Mouse (Mus musculus) stomach, postnatal 0 days (tissue): ENCODE results near the gene 1700003F12Rik. TPM values are rescaled to one million over a fixed set of nuclear protein-coding genes. Genes with fewer than 3 reads are reported as not detected.

ENCODE experiments used
- ATAC-seq: fragments of 200-750 bp; cut with Nextera tagmentation; 2 replicates; pipeline ENCODE4 v1.8.0; 2017; ENCODE audit not compliant: low FRiP score, low TSS enrichment
- DNase-seq: peaks from one replicate; pipeline ENCODE4 v3.0.0-alpha.2; 2016; ENCODE audit warnings: low spot score
- H3K27ac ChIP-seq: fragments of 300-500 bp; sonication (generic); replicated peaks from 2 replicates; pipeline ENCODE4 v1.5.1; 2014; ENCODE audit warnings: mild to moderate bottlenecking, control low read depth
- H3K27me3 ChIP-seq: fragments of 300-500 bp; sonication (generic); 2 replicates; pipeline ENCODE4 v1.6.1; 2014; ENCODE audit warnings: low read length; ENCODE audit not compliant: control insufficient read depth, insufficient read depth
- H3K36me3 ChIP-seq: fragments of 300-500 bp; sonication (generic); 2 replicates; pipeline ENCODE4 v1.6.1; 2014; ENCODE audit warnings: low read length, mixed read lengths; ENCODE audit not compliant: control insufficient read depth, insufficient read depth
- H3K4me1 ChIP-seq: fragments of 300-500 bp; sonication (generic); replicated peaks from 2 replicates; pipeline ENCODE4 v1.6.1; 2014; ENCODE audit warnings: antibody characterized with exemption; ENCODE audit not compliant: control insufficient read depth, insufficient read depth
- H3K4me2 ChIP-seq: fragments of 300-500 bp; sonication (generic); replicated peaks from 2 replicates; pipeline ENCODE4 v1.6.1; 2014; ENCODE audit warnings: low read depth, mild to moderate bottlenecking, control low read depth, moderate library complexity
- H3K4me3 ChIP-seq: fragments of 300-500 bp; sonication (generic); 2 replicates; pipeline ENCODE4 v1.5.1; 2014; ENCODE audit warnings: low read depth, low read length, control low read depth
- H3K9ac ChIP-seq: fragments of 300-500 bp; sonication (generic); 2 replicates; pipeline ENCODE4 v1.6.1; 2014; ENCODE audit warnings: mild to moderate bottlenecking, low read length, control low read depth, mixed read lengths
- H3K9me3 ChIP-seq: fragments of 300-500 bp; sonication (generic); 2 replicates; pipeline ENCODE4 v1.6.1; 2016; ENCODE audit warnings: low read length; ENCODE audit not compliant: control insufficient read depth
- CTCF ChIP-seq: IDR thresholded peaks from 2 replicates; pipeline ENCODE4 v1.5.1; 2016; ENCODE audit warnings: antibody characterized with exemption, low read depth, mild to moderate bottlenecking, moderate library complexity
- EP300 ChIP-seq: optimal IDR thresholded peaks from 2 replicates; pipeline ENCODE3; 2016; ENCODE audit warnings: antibody characterized with exemption
- whole genome bisulfite sequencing: fragments of 180-500 bp; shearing (Covaris S2); extraction: QIAGEN DNeasy Blood & Tissue Kit; methylation state at CpG from one replicate; pipeline ENCODE4 v1.1.7; 2014; 5-methylcytosine and 5-hydroxymethylcytosine counted together
- polyA plus RNA-seq: library from polyadenylated mRNA; unstranded; fragments of >200 nt; fragmentation: Nextera tagmentation; extraction: Ambion mirVana; gene quantifications from 2 replicates; pipeline ENCODE4 v1.2.1, GENCODE M21; 2015

The 1700003F12Rik gene
- polyA plus RNA-seq, 1 experiment from 2014 or later: 0.89 TPM

DNA sequence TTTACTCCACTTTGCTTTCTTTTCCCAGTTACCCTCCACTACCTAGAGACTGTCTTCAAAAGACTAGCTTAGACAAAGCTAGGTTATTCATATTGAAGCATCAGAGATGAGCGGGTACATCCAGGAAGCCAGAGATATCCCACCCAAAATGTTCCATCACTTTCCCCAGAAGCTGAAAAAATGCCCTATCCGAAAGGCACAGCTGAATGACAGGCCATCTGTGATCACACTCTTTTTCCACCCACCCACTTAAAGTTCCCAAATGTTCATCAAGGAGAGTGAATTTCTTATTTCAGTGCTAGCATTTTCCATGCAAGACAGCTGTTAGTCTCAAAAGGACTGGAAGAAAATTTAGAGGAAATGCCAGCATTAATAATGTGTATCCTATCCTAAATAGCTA, 21.6 kb upstream of the 1700003F12Rik start:
- no peaks in the 10 kb centered on the region for H3K27me3 ChIP-seq
- no peak overlapping the region for H3K4me3 ChIP-seq
- TF ChIP-seq CTCF (no peak), EP300 (no peak)
- no peaks in the 10 kb centered on the region for H3K4me1 ChIP-seq
- no peak overlapping the region for H3K27ac ChIP-seq
- no peak for DNase-seq
- 85% methylated on average over 2 of the region's 2 CpGs for WGBS
- peaks cover 8% of the 10 kb centered on the region for H3K36me3 ChIP-seq
- no peak overlapping the region for H3K9ac ChIP-seq
- H3K4me2 ChIP-seq: no peak overlapping the region
- ATAC-seq: no peak
- H3K9me3 ChIP-seq: no peaks in the 10 kb centered on the region

DNA sequence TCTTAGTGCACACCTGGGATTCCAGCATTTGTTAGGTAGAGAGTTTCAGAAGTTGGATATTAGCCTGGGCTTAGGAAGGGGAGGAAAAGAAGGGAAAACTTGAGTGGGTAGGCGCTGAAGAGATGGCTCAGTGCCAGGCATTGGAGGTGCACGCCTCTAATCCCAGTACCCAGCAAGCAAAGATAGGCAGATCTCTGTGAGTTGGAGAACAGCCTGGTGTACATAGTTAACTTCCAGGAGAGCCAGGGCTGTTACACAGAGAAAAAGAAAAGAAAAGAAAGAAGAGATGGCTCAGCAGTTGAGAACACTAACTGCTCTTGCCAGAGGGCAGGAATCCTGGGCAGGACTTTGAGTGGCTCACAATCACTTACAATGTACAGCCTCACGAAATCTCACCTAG, 20.4 kb upstream of the 1700003F12Rik start:
- peak; percentile 26 for DNase-seq
- Histone ChIP-seq H3K4me3 (no peak overlapping the region), H3K9me3 (no peaks in the 10 kb centered on the region), H3K9ac (no peak overlapping the region), H3K27me3 (no peaks in the 10 kb centered on the region), H3K4me1 (no peaks in the 10 kb centered on the region), H3K36me3 (peaks cover 11% of the 10 kb centered on the region), H3K27ac (no peak overlapping the region), H3K4me2 (no peak overlapping the region)
- TF ChIP-seq EP300 (no peak), CTCF (no peak)
- ATAC-seq: 0 out of 2 replicates have a peak, but pooled peaks have one; percentile 47
- 25% methylated on average over 3 of the region's 3 CpGs for WGBS

GRCm38 (mm10) chr2:154532888-154533287, 14.0 kb upstream of the 1700003F12Rik start:
- H3K4me2 ChIP-seq: no peak overlapping the region
- H3K27me3 ChIP-seq: no peaks in the 10 kb centered on the region
- H3K4me1 ChIP-seq: no peaks in the 10 kb centered on the region
- H3K9me3 ChIP-seq: no peaks in the 10 kb centered on the region
- no peak overlapping the region for H3K9ac ChIP-seq
- 62% methylated on average over 3 of the region's 3 CpGs for WGBS
- no peak for ATAC-seq
- H3K4me3 ChIP-seq: no peak overlapping the region
- no peak for DNase-seq
- TF ChIP-seq EP300 (no peak), CTCF (no peak)
- no peak overlapping the region for H3K27ac ChIP-seq
- H3K36me3 ChIP-seq: peaks cover 12% of the 10 kb centered on the region

DNA sequence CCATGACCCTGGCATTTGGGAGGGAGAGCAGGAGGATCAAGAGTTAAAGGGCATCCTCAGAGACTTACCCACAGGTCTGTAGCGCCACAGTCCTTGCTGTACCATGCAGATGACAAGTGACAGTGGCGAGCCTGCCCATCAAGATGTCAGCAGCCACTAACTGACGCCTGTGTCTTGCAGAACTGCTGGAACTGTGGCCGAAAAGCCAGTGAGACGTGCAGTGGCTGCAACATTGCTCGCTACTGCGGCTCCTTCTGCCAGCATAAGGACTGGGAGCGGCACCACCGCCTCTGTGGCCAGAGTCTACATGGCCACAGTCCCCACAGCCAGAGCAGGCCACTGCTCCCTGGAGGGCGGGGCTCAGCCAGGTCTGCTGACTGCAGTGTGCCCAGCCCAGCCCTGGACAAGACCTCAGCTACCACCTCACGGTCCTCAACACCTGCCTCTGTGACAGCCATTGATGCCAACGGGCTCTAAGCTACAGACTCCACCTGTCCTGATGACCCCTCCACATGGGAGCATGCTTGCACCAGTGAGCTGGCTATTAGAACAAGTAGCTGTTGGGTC, 12.1 kb upstream of the 1700003F12Rik start:
- no peaks in the 10 kb centered on the region for H3K4me1 ChIP-seq
- H3K27me3 ChIP-seq: no peaks in the 10 kb centered on the region
- H3K36me3 ChIP-seq: peaks cover 8% of the 10 kb centered on the region
- 92% methylated on average over 12 of the region's 12 CpGs for WGBS
- H3K9me3 ChIP-seq: no peaks in the 10 kb centered on the region
- no peak for ATAC-seq
- H3K27ac ChIP-seq: no peak overlapping the region
- TF ChIP-seq EP300 (no peak), CTCF (no peak)
- no peak overlapping the region for H3K9ac ChIP-seq
- no peak for DNase-seq
- no peak overlapping the region for H3K4me2 ChIP-seq
- no peak overlapping the region for H3K4me3 ChIP-seq

GRCm38 (mm10) chr2:154538310-154538709, 8.6 kb upstream of the 1700003F12Rik start:
- H3K4me2 ChIP-seq: no peak overlapping the region
- WGBS: 37% methylated on average over 2 of the region's 2 CpGs
- no peak overlapping the region for H3K27ac ChIP-seq
- DNase-seq (no peak), ATAC-seq (no peak)
- no peak for TF ChIP-seq CTCF
- H3K4me3 ChIP-seq: no peak overlapping the region
- H3K27me3 ChIP-seq: no peaks in the 10 kb centered on the region
- H3K9ac ChIP-seq: no peak overlapping the region
- no peaks in the 10 kb centered on the region for H3K4me1 ChIP-seq
- H3K36me3 ChIP-seq: peaks cover 5% of the 10 kb centered on the region
- no peaks in the 10 kb centered on the region for H3K9me3 ChIP-seq

DNA sequence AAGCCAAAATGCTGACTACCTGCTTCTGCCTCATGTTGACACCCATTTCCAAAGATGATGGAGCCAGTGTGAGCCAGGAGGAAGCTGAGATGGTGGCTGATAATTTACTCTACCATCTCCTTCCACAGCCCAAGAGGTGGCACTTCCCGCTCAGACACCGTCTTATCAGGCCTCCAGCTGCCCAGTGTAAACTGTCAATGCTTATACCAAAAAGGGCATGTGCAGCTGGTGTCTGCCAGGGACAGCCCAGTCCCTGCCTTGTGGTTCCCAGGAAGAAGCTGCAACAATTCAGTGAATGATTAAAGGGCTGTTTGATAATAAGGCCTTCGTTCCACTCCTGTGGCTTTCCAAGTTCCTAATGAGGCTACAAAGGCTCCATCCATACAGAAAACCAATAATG, 8.2 kb upstream of the 1700003F12Rik start:
- Histone ChIP-seq H3K4me3 (no peak overlapping the region), H3K4me1 (no peaks in the 10 kb centered on the region), H3K9me3 (no peaks in the 10 kb centered on the region), H3K9ac (no peak overlapping the region), H3K36me3 (peaks cover 5% of the 10 kb centered on the region), H3K27ac (no peak overlapping the region), H3K27me3 (no peaks in the 10 kb centered on the region), H3K4me2 (no peak overlapping the region)
- TF ChIP-seq CTCF (no peak), EP300 (no peak)
- ATAC-seq (no peak), DNase-seq (no peak)
- WGBS: 32% methylated on average over 3 of the region's 3 CpGs
